Mouse (Mus musculus) retina, postnatal 1 day (tissue): ENCODE measurements around the gene Agbl4.
A peak's percentile ranks its signal among the peaks of the same experiment; 100 is the strongest.

ENCODE experiments used
- DNase-seq: peaks from one replicate; pipeline ENCODE4 v3.0.0-alpha.2; 2012

Agbl4 gene

GRCm38 (mm10) chr4:111403243-111403642 lies 1005.8 kb downstream of the Agbl4 start:
- DNase-seq: peak; percentile 8

- no peak for DNase-seq
Measured at GRCm38 (mm10) chr4:111410731-111411130, 1013.3 kb downstream of the Agbl4 start.

GRCm38 (mm10) chr4:111414399-111414798 lies 1016.9 kb downstream of the Agbl4 start:
- no peak for DNase-seq

GRCm38 (mm10) chr4:111414818-111415488 lies 1017.5 kb downstream of the Agbl4 start, which contains the start of gene Bend5:
Gene Bend5 (plus strand): TSS chr4:111415006.
- peak; percentile 93 for DNase-seq

- no peak for DNase-seq
Measured at GRCm38 (mm10) chr4:111416126-111416525, 1018.7 kb downstream of the Agbl4 start.

GRCm38 (mm10) chr4:111416551-111416950 lies 1019.1 kb downstream of the Agbl4 start:
- no peak for DNase-seq

- no peak for DNase-seq
Measured at GRCm38 (mm10) chr4:111417716-111418115, 1020.3 kb downstream of the Agbl4 start.

- DNase-seq: no peak
Measured at GRCm38 (mm10) chr4:111419476-111419875, 1022.0 kb downstream of the Agbl4 start.

- no peak for DNase-seq
Measured at GRCm38 (mm10) chr4:111420031-111420430, 1022.6 kb downstream of the Agbl4 start.

- no peak for DNase-seq
Measured at GRCm38 (mm10) chr4:111420955-111421354, 1023.5 kb downstream of the Agbl4 start.

GRCm38 (mm10) chr4:111421785-111422184 lies 1024.3 kb downstream of the Agbl4 start:
- DNase-seq: no peak

- no peak for DNase-seq
Measured at GRCm38 (mm10) chr4:111424371-111424950, 1027.0 kb downstream of the Agbl4 start.

GRCm38 (mm10) chr4:111425170-111425569 lies 1027.7 kb downstream of the Agbl4 start:
- no peak for DNase-seq

GRCm38 (mm10) chr4:111431186-111431585 lies 1033.7 kb downstream of the Agbl4 start:
- DNase-seq: no peak

GRCm38 (mm10) chr4:111432013-111432412 lies 1034.6 kb downstream of the Agbl4 start:
- no peak for DNase-seq

GRCm38 (mm10) chr4:111432417-111432816 lies 1035.0 kb downstream of the Agbl4 start:
- no peak for DNase-seq

GRCm38 (mm10) chr4:111441709-111442108 lies 1044.2 kb downstream of the Agbl4 start:
- no peak for DNase-seq

GRCm38 (mm10) chr4:111442435-111443238 lies 1045.2 kb downstream of the Agbl4 start:
- no peak for DNase-seq

GRCm38 (mm10) chr4:111443906-111444615 lies 1046.6 kb downstream of the Agbl4 start:
- peak; percentile 27 for DNase-seq

GRCm38 (mm10) chr4:111444616-111445160 lies 1047.2 kb downstream of the Agbl4 start:
- DNase-seq: no peak

- no peak for DNase-seq
Measured at GRCm38 (mm10) chr4:111447918-111448317, 1050.5 kb downstream of the Agbl4 start.

GRCm38 (mm10) chr4:111448586-111448985 lies 1051.1 kb downstream of the Agbl4 start:
- DNase-seq: no peak
